Mouse (Mus musculus): ENCODE measurements around the gene Brd3os.

GRCm38 (mm10) chr2:27430621-27431020, 11.5 kb upstream of the Brd3os start:
- TF ChIP-seq TAL1 (conservative IDR thresholded peaks at IDR 0.05; ENCODE audit: low read depth, low read length) (no peak), CTCF (IDR thresholded peaks at IDR 0.05; ENCODE audit: low read depth, low read length) (no peak), POLR2AphosphoS5 (IDR thresholded peaks at IDR 0.05; ENCODE audit: insufficient replicate concordance, low read depth, low read length) (no peak)

All from G1E (cell line).